Mouse (Mus musculus): ENCODE results near the gene Cabp4.

GRCm38 (mm10) chr19:4145936-4146335 lies 2.1 kb upstream of the Cabp4 start:
- no peak for TF ChIP-seq CTCF (IDR thresholded peaks at IDR 0.05; ENCODE audit: borderline replicate concordance, control insufficient read depth, extremely low read depth, insufficient read depth, low read length, poor library complexity)
- TF ChIP-seq POLR2A (IDR thresholded peaks at IDR 0.05; ENCODE audit: control insufficient read depth, extremely low read depth, insufficient read depth, low read length, poor library complexity): no peak
